Mouse (Mus musculus) heart, postnatal 0 days (tissue): Measurements from ENCODE around the gene Surf4.

ENCODE experiments used
- CTCF ChIP-seq: IDR thresholded peaks from 2 replicates; pipeline ENCODE4 v1.5.1; 2016; ENCODE audit warnings: antibody characterized with exemption, control low read depth, low read depth
- EP300 ChIP-seq: IDR thresholded peaks from 2 replicates; pipeline ENCODE4 v1.6.1; 2016; ENCODE audit warnings: antibody characterized with exemption, low read depth

- TF ChIP-seq CTCF (no peak), EP300 (no peak)
Observed at GRCm38 (mm10) chr2:26909387-26909784, 24.3 kb downstream of the Surf4 start.
